ENCODE assay signal across 8 mouse cellular contexts in the genomic region with DNA sequence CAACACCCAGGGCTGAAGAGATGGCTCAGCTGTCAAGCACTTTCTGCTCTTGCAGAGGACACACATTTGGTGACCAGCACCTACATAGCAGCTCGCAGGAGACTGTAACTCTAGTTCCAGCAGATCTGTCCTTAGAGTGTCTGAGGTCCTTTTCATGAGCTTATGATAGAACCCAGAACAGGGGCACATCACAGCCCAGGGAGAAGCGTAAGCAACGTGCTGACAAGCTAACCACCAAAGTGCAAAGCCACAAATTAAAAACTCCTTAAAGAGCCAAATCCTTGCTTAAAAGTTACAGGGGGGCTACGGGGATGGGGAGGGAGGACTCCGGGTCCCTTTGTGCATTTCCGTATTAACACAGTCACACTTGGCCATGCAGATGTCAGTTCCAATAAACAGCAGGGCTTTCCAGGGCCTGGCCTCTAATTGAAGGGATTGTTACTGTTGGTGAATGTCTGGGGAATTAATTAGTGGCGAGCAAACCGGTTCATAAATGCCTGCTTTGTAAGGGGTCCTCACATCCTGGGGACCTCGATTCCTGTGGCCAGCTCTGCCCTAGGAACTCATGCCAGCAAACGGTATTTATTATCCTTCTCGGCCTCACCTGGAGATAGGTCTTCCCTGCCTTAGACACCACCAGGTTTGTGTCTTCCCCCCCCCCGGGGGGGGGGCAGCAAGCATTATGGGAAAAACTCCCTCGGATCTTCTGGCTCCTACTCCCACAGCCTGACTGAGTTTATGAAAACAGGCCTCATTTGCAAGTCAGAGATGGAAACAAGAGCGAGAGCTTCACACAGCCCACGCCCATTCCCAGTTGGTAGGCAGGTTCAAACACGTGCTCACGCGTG.
A peak's percentile ranks its signal among the peaks of the same experiment; 100 is the strongest.
DNase-seq lines count a peak whose midpoint lies in the region; ATAC-seq lines count a peak whose summit lies in the region.

No protein-coding gene starts in this region.

- peak overlapping the region; percentile 3; the same call in 1 of the 2 replicates for H3K4me2 ChIP-seq in neural tube, embryonic 12.5 days (replicated peaks)
- H3K4me2 ChIP-seq in hindbrain, embryonic 12.5 days (replicated peaks) = 0 out of 2 replicates have a peak overlapping the region, but pooled peaks have one; percentile 3
- no peak overlapping the region for H3K4me2 ChIP-seq in limb, embryonic 11.5 days (ENCODE audit: low read depth, severe bottlenecking)

- H3K27ac ChIP-seq in neural tube, embryonic 12.5 days = peak overlapping the region; percentile 7; the same call in 1 of the 2 replicates
- peak overlapping the region; percentile 71 for H3K27ac ChIP-seq in hindbrain, embryonic 12.5 days
- H3K27ac ChIP-seq in limb, embryonic 11.5 days (replicated peaks; ENCODE audit: low read depth, low read length) = peak overlapping the region; percentile 72

- no peaks in the 10 kb centered on the region for H3K27me3 ChIP-seq in neural tube, embryonic 12.5 days (replicated peaks)
- H3K27me3 ChIP-seq in hindbrain, embryonic 12.5 days = no peaks in the 10 kb centered on the region
- no peaks in the 10 kb centered on the region for H3K27me3 ChIP-seq in limb, embryonic 11.5 days (ENCODE audit: control insufficient read depth, insufficient read depth, low read length)

- no peak overlapping the region for H3K4me3 ChIP-seq in neural tube, embryonic 12.5 days
- H3K4me3 ChIP-seq in hindbrain, embryonic 12.5 days = no peak overlapping the region
- H3K4me3 ChIP-seq in limb, embryonic 11.5 days (ENCODE audit: low read depth, low read length) = no peak overlapping the region

- no peaks in the 10 kb centered on the region for H3K36me3 ChIP-seq in neural tube, embryonic 12.5 days
- H3K36me3 ChIP-seq in hindbrain, embryonic 12.5 days = no peaks in the 10 kb centered on the region
- no peaks in the 10 kb centered on the region for H3K36me3 ChIP-seq in limb, embryonic 11.5 days (ENCODE audit: control insufficient read depth, insufficient read depth, low read length)

- DNase-seq in neural tube, embryonic 10.5 days (ENCODE audit: extremely low spot score, low spot score) = no peak
- peak; percentile 67 for DNase-seq in limb, embryonic 11.5 days (ENCODE audit: low spot score)
- no peak for DNase-seq in kidney, postnatal 14 days
- DNase-seq in adrenal gland, adult (ENCODE audit: inconsistent age in 2 of 2, low spot score in 1 of 2) = no peak
- DNase-seq in kidney, adult 18-20 months = no peak

- peaks cover 45% of the 10 kb centered on the region for H3K4me1 ChIP-seq in neural tube, embryonic 12.5 days
- peaks cover 44% of the 10 kb centered on the region for H3K4me1 ChIP-seq in hindbrain, embryonic 12.5 days
- peaks cover 45% of the 10 kb centered on the region for H3K4me1 ChIP-seq in limb, embryonic 11.5 days (ENCODE audit: control insufficient read depth, insufficient read depth, low read length)

- no peaks in the 10 kb centered on the region for H3K9me3 ChIP-seq in neural tube, embryonic 12.5 days
- H3K9me3 ChIP-seq in hindbrain, embryonic 12.5 days (replicated peaks) = no peaks in the 10 kb centered on the region
- H3K9me3 ChIP-seq in limb, embryonic 11.5 days (ENCODE audit: control insufficient read depth, low read length) = no peaks in the 10 kb centered on the region

- ATAC-seq in neural tube, embryonic 12.5 days (ENCODE audit: low FRiP score, low read depth) = peak; percentile 38
- ATAC-seq in hindbrain, embryonic 12.5 days (ENCODE audit: low FRiP score) = peak; percentile 52
- peak; percentile 63; the same call in 1 of the 2 replicates for ATAC-seq in limb, embryonic 11.5 days (ENCODE audit: insufficient number of reproducible peaks, low FRiP score, low TSS enrichment, low read depth)
- no peak for ATAC-seq in granulocyte monocyte progenitor cell, adult 5-6 weeks (replicated peaks; ENCODE audit: poor library complexity, severe bottlenecking)

- no peak overlapping the region for H3K9ac ChIP-seq in neural tube, embryonic 12.5 days
- no peak overlapping the region for H3K9ac ChIP-seq in hindbrain, embryonic 12.5 days
- no peak overlapping the region for H3K9ac ChIP-seq in limb, embryonic 11.5 days (ENCODE audit: low read length)

- WGBS in neural tube, embryonic 12.5 days = 33% methylated on average over 18 of the region's 18 CpGs
- 25% methylated on average over 18 of the region's 18 CpGs for WGBS in hindbrain, embryonic 12.5 days
- WGBS in limb, embryonic 11.5 days = 22% methylated on average over 18 of the region's 18 CpGs

Comparison
In these comparisons a context has a peak if more than half of its experiments do, and no peak if none do; other contexts are left out.
1. H3K27ac ChIP-seq: peak in every context shown above with its lines; median percentile 72 in limb, embryonic 11.5 days; 71 in hindbrain, embryonic 12.5 days; 7 in neural tube, embryonic 12.5 days.